Mouse (Mus musculus) embryonic fibroblast, embryonic 13.5 days (primary cell): ENCODE results near the gene Gm20388. TPM values are rescaled to one million over a fixed set of nuclear protein-coding genes. Genes with fewer than 3 reads are reported as not detected.

Source experiments
- H3K27ac ChIP-seq: 2 replicates; pipeline ENCODE4 v1.5.1; 2012; ENCODE audit warnings: low read length, control low read depth, inconsistent platforms; ENCODE audit not compliant: insufficient read depth
- H3K4me1 ChIP-seq: 2 replicates; pipeline ENCODE4 v1.6.1; 2011; ENCODE audit warnings: low read length; ENCODE audit not compliant: control insufficient read depth, insufficient read depth
- H3K4me3 ChIP-seq: 2 replicates; pipeline ENCODE4 v1.5.1; 2011; ENCODE audit warnings: mild to moderate bottlenecking, control low read depth, low read length; ENCODE audit not compliant: insufficient read depth
- CTCF ChIP-seq: IDR thresholded peaks from 2 replicates; pipeline ENCODE4 v1.5.1; 2011; ENCODE audit warnings: mild to moderate bottlenecking, control low read depth, low read length, moderate library complexity, borderline replicate concordance; ENCODE audit not compliant: insufficient read depth
- POLR2A ChIP-seq: IDR thresholded peaks from 2 replicates; pipeline ENCODE4 v1.6.1; 2011; ENCODE audit warnings: low read depth, mild to moderate bottlenecking, control low read depth, low read length, moderate library complexity
- polyA plus RNA-seq: library from polyadenylated mRNA; stranded (reverse); fragments of >200 nt; gene quantifications from 2 replicates; pipeline ENCODE4 v1.2.4, GENCODE M21; 2011; ENCODE audit warnings: low read depth; ENCODE audit not compliant: missing spikeins, insufficient read length

Gm20388 gene
- polyA plus RNA-seq, 1 experiment: 82.8 TPM

- Histone ChIP-seq H3K4me1 (no peaks in the 10 kb centered on the region), H3K27ac (no peak overlapping the region), H3K4me3 (no peak overlapping the region)
- TF ChIP-seq POLR2A (no peak), CTCF (no peak)
These were observed 1973.5 kb downstream of the Gm20388 start for GRCm38 (mm10) chr8:121884181-121884580.

GRCm38 (mm10) chr8:121885001-121885400 lies 1974.4 kb downstream of the Gm20388 start:
- H3K4me3 ChIP-seq: no peak overlapping the region
- H3K27ac ChIP-seq: no peak overlapping the region
- H3K4me1 ChIP-seq: peaks cover 4% of the 10 kb centered on the region
- TF ChIP-seq POLR2A (no peak), CTCF (no peak)

GRCm38 (mm10) chr8:121885433-121885832 lies 1974.8 kb downstream of the Gm20388 start:
- no peak overlapping the region for H3K4me3 ChIP-seq

GRCm38 (mm10) chr8:121887547-121887946 lies 1976.9 kb downstream of the Gm20388 start:
- no peak overlapping the region for H3K27ac ChIP-seq
- H3K4me1 ChIP-seq: peaks cover 11% of the 10 kb centered on the region
- TF ChIP-seq CTCF: no peak
- TF ChIP-seq POLR2A: no peak
- H3K4me3 ChIP-seq: no peak overlapping the region

More at GRCm38 (mm10) chr8:121885433-121885832, 1974.8 kb downstream of the Gm20388 start:
- Histone ChIP-seq H3K4me1 (peaks cover 7% of the 10 kb centered on the region), H3K27ac (no peak overlapping the region)
- no peak for TF ChIP-seq POLR2A
- TF ChIP-seq CTCF: no peak

GRCm38 (mm10) chr8:121889317-121889716 lies 1978.7 kb downstream of the Gm20388 start:
- H3K4me3 ChIP-seq: no peak overlapping the region
- TF ChIP-seq CTCF (no peak), POLR2A (no peak)
- no peak overlapping the region for H3K27ac ChIP-seq

GRCm38 (mm10) chr8:121889810-121890785 lies 1979.5 kb downstream of the Gm20388 start:
- Histone ChIP-seq H3K4me3 (no peak overlapping the region), H3K4me1 (peaks cover 11% of the 10 kb centered on the region), H3K27ac (no peak overlapping the region)
- no peak for TF ChIP-seq POLR2A
- no peak for TF ChIP-seq CTCF

More at GRCm38 (mm10) chr8:121889317-121889716, 1978.7 kb downstream of the Gm20388 start:
- peaks cover 11% of the 10 kb centered on the region for H3K4me1 ChIP-seq

GRCm38 (mm10) chr8:121892875-121893274 lies 1982.2 kb downstream of the Gm20388 start:
- H3K27ac ChIP-seq: no peak overlapping the region
- H3K4me3 ChIP-seq: no peak overlapping the region
- no peak for TF ChIP-seq POLR2A
- TF ChIP-seq CTCF: no peak
- peaks cover 25% of the 10 kb centered on the region for H3K4me1 ChIP-seq

- H3K4me3 ChIP-seq: no peak overlapping the region
- no peak for TF ChIP-seq POLR2A
- no peak for TF ChIP-seq CTCF
- H3K27ac ChIP-seq: no peak overlapping the region
- peaks cover 20% of the 10 kb centered on the region for H3K4me1 ChIP-seq
These were observed 1985.3 kb downstream of the Gm20388 start for GRCm38 (mm10) chr8:121895910-121896309.

GRCm38 (mm10) chr8:121896476-121897145 lies 1986.0 kb downstream of the Gm20388 start:
- Histone ChIP-seq H3K4me1 (peaks cover 27% of the 10 kb centered on the region), H3K27ac (no peak overlapping the region; the same call in 1 of the 2 replicates), H3K4me3 (no peak overlapping the region)
- TF ChIP-seq CTCF: no peak
- TF ChIP-seq POLR2A: no peak
